17 mouse cellular contexts compared by ENCODE assay signal in genomic region chrX:13631599-13632283, GRCm38 (mm10). TPM values are rescaled to one million over a fixed set of nuclear protein-coding genes. Genes with fewer than 3 reads are reported as not detected.
DNase-seq lines count a peak whose midpoint lies in the region; ATAC-seq and TF ChIP-seq lines count a peak whose summit lies in the region.
"Had no signal": no experiment of that assay in that cellular context is flagged by ENCODE, and none has a peak within 500 bp of the region (broad histone marks: within the 10 kb centered on the region; RNA-seq: fewer than 3 reads in every experiment).

Gpr34 (plus strand) TSS chrX:13632089.

- TF ChIP-seq RAD21 in MEL (IDR thresholded peaks at IDR 0.05; ENCODE audit: low read depth, low read length) = no peak

- no peak for TF ChIP-seq CTCF in MEL (IDR thresholded peaks at IDR 0.05 in 2 of 3, conservative IDR thresholded peaks at IDR 0.05 in 1 of 3; ENCODE audit: control insufficient read depth in 1 of 3, insufficient read depth in 1 of 3, low read depth in 2 of 3, low read length in 3 of 3, poor library complexity in 1 of 3, severe bottlenecking in 1 of 3)

- peaks cover 7 to 8% of the 10 kb centered on the region in 2 experiments for H3K4me1 ChIP-seq in MEL (ENCODE audit: control insufficient read depth in 1 of 2, insufficient read depth in 2 of 2, low read length in 2 of 2)
- no peaks in the 10 kb centered on the region for H3K4me1 ChIP-seq in kidney, embryonic 16.5 days (ENCODE audit: insufficient read depth, low read length)
- no peaks in the 10 kb centered on the region for H3K4me1 ChIP-seq in hindbrain, embryonic 14.5 days (replicated peaks; ENCODE audit: control insufficient read depth, insufficient read depth, low read length)
- H3K4me1 ChIP-seq: embryonic facial prominence, embryonic 15.5 days; limb, embryonic 12.5 days; liver, embryonic 15.5 days; midbrain, embryonic 12.5 days; neural tube, embryonic 15.5 days; stomach, embryonic 15.5 days had no signal

- WGBS in kidney, embryonic 16.5 days = 66% methylated on average over 5 of the region's 5 CpGs
- 75% methylated on average over 5 of the region's 5 CpGs for WGBS in hindbrain, embryonic 14.5 days

- intact Hi-C loops in left cerebral cortex, postnatal 4 days (cut with DNase I) = no loop called here

- no peak within 1 kb of the TSS for H3K4me2 ChIP-seq in kidney, embryonic 16.5 days (replicated peaks; ENCODE audit: low read depth, low read length)
- no peak within 1 kb of the TSS for H3K4me2 ChIP-seq in hindbrain, embryonic 14.5 days (replicated peaks)
- H3K4me2 ChIP-seq: embryonic facial prominence, embryonic 15.5 days; limb, embryonic 12.5 days; liver, embryonic 15.5 days; midbrain, embryonic 12.5 days; neural tube, embryonic 15.5 days; stomach, embryonic 15.5 days had no signal

- no peaks in the 10 kb centered on the region for H3K79me2 ChIP-seq in MEL (ENCODE audit: control insufficient read depth, insufficient read depth, low read length, poor library complexity)

- TF ChIP-seq POLR2A in MEL (IDR thresholded peaks at IDR 0.05; ENCODE audit: control insufficient read depth in 1 of 2, insufficient read depth in 1 of 2, low read depth in 1 of 2, low read length in 2 of 2, poor library complexity in 1 of 2) = no peak

- no peak within 1 kb of the TSS for H3K27ac ChIP-seq in MEL (ENCODE audit: control insufficient read depth, low read depth, low read length)
- H3K27ac ChIP-seq in kidney, embryonic 16.5 days (ENCODE audit: low read length) = no peak within 1 kb of the TSS
- no peak within 1 kb of the TSS for H3K27ac ChIP-seq in hindbrain, embryonic 14.5 days
- H3K27ac ChIP-seq: embryonic facial prominence, embryonic 15.5 days; limb, embryonic 12.5 days; liver, embryonic 15.5 days; midbrain, embryonic 12.5 days; neural tube, embryonic 15.5 days; stomach, embryonic 15.5 days had no signal

- DNase-seq in left cerebral cortex, adult 18-20 months (ENCODE audit: low spot score in 2 of 2) = no peak
- DNase-seq in left cerebral cortex, postnatal 4 days = no peak
- peak; percentile 54 for DNase-seq in MEL (ENCODE audit: low read depth, low spot score)
- DNase-seq in hindbrain, embryonic 14.5 days (ENCODE audit: low spot score) = no peak
- DNase-seq: cerebellum, adult 11-12 months; heart, adult 18-20 months; kidney, adult 9 months; retina, postnatal 1 day had no signal

- H3K9ac ChIP-seq in MEL (ENCODE audit: control insufficient read depth, low read depth, low read length, poor library complexity, severe bottlenecking) = no peak within 1 kb of the TSS
- no peak within 1 kb of the TSS for H3K9ac ChIP-seq in kidney, embryonic 16.5 days (replicated peaks; ENCODE audit: low read length)
- H3K9ac ChIP-seq in hindbrain, embryonic 14.5 days = no peak within 1 kb of the TSS
- H3K9ac ChIP-seq: embryonic facial prominence, embryonic 15.5 days; limb, embryonic 12.5 days; liver, embryonic 15.5 days; midbrain, embryonic 12.5 days; neural tube, embryonic 15.5 days; stomach, embryonic 15.5 days had no signal

- 0 out of 4 replicates have a peak, but pooled peaks of 1 of the 2 experiments have one; percentile 41 for TF ChIP-seq EP300 in MEL (IDR thresholded peaks at IDR 0.05; ENCODE audit: low read depth in 1 of 2, low read length in 2 of 2)

- ATAC-seq in granulocyte monocyte progenitor cell, adult 5-6 weeks (replicated peaks; ENCODE audit: poor library complexity, severe bottlenecking) = peak; percentile 74
- ATAC-seq in megakaryocyte progenitor cell, adult 5-6 weeks (replicated peaks; ENCODE audit: poor library complexity) = peak; percentile 75
- ATAC-seq in kidney, embryonic 16.5 days (ENCODE audit: low FRiP score, low TSS enrichment) = no peak
- no peak for ATAC-seq in hindbrain, embryonic 14.5 days (ENCODE audit: low FRiP score)

- peaks cover 0 to 9% of the 10 kb centered on the region in 2 experiments; a peak in 2 of 4 replicates for H3K36me3 ChIP-seq in MEL (ENCODE audit: control insufficient read depth in 1 of 2, insufficient read depth in 2 of 2, low read length in 2 of 2)
- no peaks in the 10 kb centered on the region for H3K36me3 ChIP-seq in kidney, embryonic 16.5 days (ENCODE audit: insufficient read depth, low read length)
- no peaks in the 10 kb centered on the region for H3K36me3 ChIP-seq in hindbrain, embryonic 14.5 days (replicated peaks; ENCODE audit: control insufficient read depth, insufficient read depth)
- H3K36me3 ChIP-seq: embryonic facial prominence, embryonic 15.5 days; limb, embryonic 12.5 days; liver, embryonic 15.5 days; midbrain, embryonic 12.5 days; neural tube, embryonic 15.5 days; stomach, embryonic 15.5 days had no signal

- no peaks in the 10 kb centered on the region for H3K27me3 ChIP-seq in MEL (ENCODE audit: control insufficient read depth in 1 of 2, insufficient read depth in 2 of 2, low read length in 2 of 2)
- peaks cover 4% of the 10 kb centered on the region; the same call in 1 of the 2 replicates for H3K27me3 ChIP-seq in kidney, embryonic 16.5 days (ENCODE audit: insufficient read depth, low read length)
- H3K27me3 ChIP-seq in hindbrain, embryonic 14.5 days (ENCODE audit: control insufficient read depth, insufficient read depth, low read length) = 0 out of 2 replicates have a peak, but pooled peaks cover 4% of the 10 kb centered on the region
- H3K27me3 ChIP-seq: embryonic facial prominence, embryonic 15.5 days; limb, embryonic 12.5 days; liver, embryonic 15.5 days; midbrain, embryonic 12.5 days; neural tube, embryonic 15.5 days; stomach, embryonic 15.5 days had no signal

- no peaks in the 10 kb centered on the region for H3K9me3 ChIP-seq in MEL (replicated peaks; ENCODE audit: insufficient read depth, low read length)
- H3K9me3 ChIP-seq in kidney, embryonic 16.5 days (ENCODE audit: low read length) = no peaks in the 10 kb centered on the region
- H3K9me3 ChIP-seq in hindbrain, embryonic 14.5 days (ENCODE audit: control insufficient read depth, low read length) = no peaks in the 10 kb centered on the region
- H3K9me3 ChIP-seq: embryonic facial prominence, embryonic 15.5 days; limb, embryonic 12.5 days; liver, embryonic 15.5 days; midbrain, embryonic 12.5 days; neural tube, embryonic 15.5 days; stomach, embryonic 15.5 days had no signal

- no peak within 1 kb of the TSS for H3K4me3 ChIP-seq in MEL (ENCODE audit: control insufficient read depth in 1 of 2, insufficient read depth in 1 of 2, low read depth in 2 of 2, low read length in 2 of 2)
- H3K4me3 ChIP-seq in kidney, embryonic 16.5 days (ENCODE audit: low read length) = no peak within 1 kb of the TSS
- H3K4me3 ChIP-seq in hindbrain, embryonic 14.5 days (replicated peaks; ENCODE audit: low read length) = no peak within 1 kb of the TSS
- H3K4me3 ChIP-seq: embryonic facial prominence, embryonic 15.5 days; limb, embryonic 12.5 days; liver, embryonic 15.5 days; midbrain, embryonic 12.5 days; neural tube, embryonic 15.5 days; stomach, embryonic 15.5 days had no signal

TF ChIP-seq in MEL, 35 proteins besides CTCF, POLR2A, EP300 and RAD21:
- peak; percentile 71 for TF ChIP-seq ZNF384 (IDR thresholded peaks at IDR 0.05; ENCODE audit: low read depth, low read length)
- no peak for TF ChIP-seq ZMIZ1 (IDR thresholded peaks at IDR 0.05; ENCODE audit: low read depth, low read length)

RNA-seq across cellular contexts. Expression of gene Gpr34, which starts in this region (rescaled TPM):
- total RNA-seq in left cerebral cortex, adult 18-20 months (2021) = 10 to 100 TPM; 10.8 to 17.5 TPM
- 1 to 10 TPM; 4.0 to 4.1 TPM for total RNA-seq in left cerebral cortex, postnatal 4 days (2021)
- 0.04 and 0.10 TPM in 2 replicates for total RNA-seq in MEL (2012; rRNA removed)
- not detected for polyA plus RNA-seq in MEL (2012; ENCODE audit: insufficient read depth in 1 of 2, insufficient read length in 2 of 2, low read depth in 1 of 2, low replicate concordance in 2 of 2, missing spikeins in 1 of 2)
- not detected in 2 replicates for total RNA-seq in granulocyte monocyte progenitor cell, adult 5-6 weeks (2014; fragmentation: Nextera tagmentation)
- 1.4 TPM in 1 of 2 replicates, not detected in the other for total RNA-seq in granulocyte monocyte progenitor cell, adult 5-6 weeks (2017)
- 0.12 and 0.68 TPM in 2 replicates for total RNA-seq in megakaryocyte progenitor cell, adult 5-6 weeks (2015)
- 0.17 and 0.41 TPM in 2 replicates for total RNA-seq in megakaryocyte progenitor cell, adult 5-6 weeks (2017)
- polyA plus RNA-seq in kidney, embryonic 16.5 days (2015; fragmentation: Nextera tagmentation; extraction: Ambion mirVana) = 1.1 TPM in 2 replicates
- 2.9 and 3.1 TPM in 2 replicates for polyA plus RNA-seq in hindbrain, embryonic 14.5 days (2014; fragmentation: Nextera tagmentation; extraction: Ambion mirVana)

Comparison
In these comparisons a context has a peak if more than half of its experiments do, and no peak if none do; other contexts are left out.
1. Peak in DNase-seq in MEL; RNA of the gene not detected or under 1 TPM.
2. Peak in ATAC-seq in megakaryocyte progenitor cell, adult 5-6 weeks; RNA of the gene not detected or under 1 TPM.